Mouse (Mus musculus) embryonic fibroblast, embryonic 13.5 days (primary cell): ENCODE data around the gene Nucb2. TPM values are rescaled to one million over a fixed set of nuclear protein-coding genes. Genes with fewer than 3 reads are reported as not detected.

Experiments used
- H3K27ac ChIP-seq: 2 replicates; pipeline ENCODE4 v1.5.1; 2012; ENCODE audit warnings: low read length, control low read depth, inconsistent platforms; ENCODE audit not compliant: insufficient read depth
- H3K4me1 ChIP-seq: 2 replicates; pipeline ENCODE4 v1.6.1; 2011; ENCODE audit warnings: low read length; ENCODE audit not compliant: control insufficient read depth, insufficient read depth
- H3K4me3 ChIP-seq: 2 replicates; pipeline ENCODE4 v1.5.1; 2011; ENCODE audit warnings: mild to moderate bottlenecking, control low read depth, low read length; ENCODE audit not compliant: insufficient read depth
- CTCF ChIP-seq: IDR thresholded peaks from 2 replicates; pipeline ENCODE4 v1.5.1; 2011; ENCODE audit warnings: mild to moderate bottlenecking, control low read depth, low read length, moderate library complexity, borderline replicate concordance; ENCODE audit not compliant: insufficient read depth
- POLR2A ChIP-seq: IDR thresholded peaks from 2 replicates; pipeline ENCODE4 v1.6.1; 2011; ENCODE audit warnings: low read depth, mild to moderate bottlenecking, control low read depth, low read length, moderate library complexity
- polyA plus RNA-seq: library from polyadenylated mRNA; stranded (reverse); fragments of >200 nt; gene quantifications from 2 replicates; pipeline ENCODE4 v1.2.4, GENCODE M21; 2011; ENCODE audit warnings: low read depth; ENCODE audit not compliant: missing spikeins, insufficient read length

The Nucb2 gene
- polyA plus RNA-seq = 39.8 and 44.0 TPM in 2 replicates

DNA sequence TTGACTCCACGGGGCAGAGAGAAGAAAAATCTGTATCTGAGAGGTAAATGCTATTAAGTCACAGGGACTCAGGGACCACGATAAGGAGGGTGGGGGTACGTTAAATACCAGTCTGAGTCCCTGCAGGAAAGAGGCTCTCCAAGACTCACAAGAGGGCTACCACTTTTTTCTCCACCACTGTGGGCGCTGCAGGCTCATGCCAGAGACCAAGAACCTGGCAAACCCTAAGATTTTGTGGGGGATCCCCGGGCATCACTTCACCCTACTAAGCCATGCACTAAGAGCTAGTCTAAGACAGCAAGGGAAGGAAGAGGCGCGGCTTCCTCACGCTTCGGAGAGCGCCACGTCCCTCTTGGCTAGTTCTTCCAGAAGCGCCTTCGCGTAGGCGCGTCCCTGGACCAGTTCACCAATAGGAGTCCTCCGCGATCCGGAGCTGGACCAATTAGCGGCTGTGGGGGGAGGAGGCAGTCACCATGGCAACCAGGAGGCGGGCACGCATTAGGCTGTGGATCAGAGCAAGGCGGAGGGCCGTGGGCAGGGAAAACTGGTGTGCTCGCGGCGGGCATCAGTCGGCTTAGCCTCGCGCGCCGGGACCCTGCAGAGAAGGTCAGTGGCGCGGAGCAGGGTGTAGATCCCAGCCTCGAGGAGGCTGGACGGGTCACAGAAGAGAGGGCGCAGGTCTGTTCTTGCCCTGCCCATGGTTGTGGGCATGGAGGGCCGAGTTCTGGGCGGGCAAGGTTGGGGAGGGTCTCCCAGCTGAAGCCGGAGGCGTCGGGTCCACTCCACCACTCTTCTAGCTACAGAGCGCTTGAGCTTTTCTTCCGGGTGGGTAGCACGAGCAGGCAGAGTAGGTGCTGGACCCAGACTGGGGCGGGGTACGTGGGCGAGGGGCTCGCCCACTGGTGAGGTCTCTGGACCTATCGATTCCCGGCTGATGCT, at the start of gene Nucb2:
Nucb2 (plus strand) TSS at position 491 of the 939 bp plus-strand sequence.
- Histone ChIP-seq H3K27ac (no peak within 1 kb of the TSS), H3K4me3 (peak within 1 kb of the TSS; percentile 78), H3K4me1 (no peaks in the 10 kb centered on the region)
- peak; percentile 88 for TF ChIP-seq POLR2A
- TF ChIP-seq CTCF = no peak

GRCm38 (mm10) chr7:116456964-116457363, 47.2 kb upstream of the Nucb2 start:
- peak overlapping the region; percentile 35 for H3K27ac ChIP-seq
- peaks cover 21% of the 10 kb centered on the region for H3K4me1 ChIP-seq
- TF ChIP-seq POLR2A = no peak
- no peak for TF ChIP-seq CTCF
- no peak overlapping the region for H3K4me3 ChIP-seq

- Histone ChIP-seq H3K27ac (peak overlapping the region; percentile 35; the same call in 1 of the 2 replicates), H3K4me1 (peaks cover 25% of the 10 kb centered on the region), H3K4me3 (no peak overlapping the region)
- TF ChIP-seq POLR2A (no peak), CTCF (no peak)
Observed at GRCm38 (mm10) chr7:116457391-116457790, 46.8 kb upstream of the Nucb2 start.

DNA sequence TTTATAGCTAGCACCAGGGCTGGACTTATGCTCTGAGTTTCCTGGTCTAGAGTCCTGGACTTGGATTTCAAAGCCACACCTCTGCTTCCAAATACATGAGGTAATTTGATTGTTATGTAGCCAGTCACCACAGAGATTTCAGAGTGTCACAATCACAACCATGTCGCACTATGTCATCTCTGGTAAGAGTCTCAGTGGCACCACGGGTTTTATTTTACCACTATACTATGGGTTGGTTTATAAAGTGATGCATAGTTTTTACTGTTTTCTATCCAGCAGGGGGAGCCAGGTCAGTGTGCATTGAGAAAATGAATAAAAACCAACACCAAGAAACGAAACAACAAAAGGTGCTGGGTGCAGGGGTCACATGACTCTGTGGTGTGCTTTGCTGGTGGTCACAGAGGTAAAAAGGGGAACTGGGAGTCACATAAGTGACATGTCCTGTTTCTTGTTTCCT, 45.2 kb upstream of the Nucb2 start:
- TF ChIP-seq CTCF (no peak), POLR2A (no peak)
- Histone ChIP-seq H3K27ac (peak overlapping the region; percentile 45; the same call in 1 of the 2 replicates), H3K4me3 (no peak overlapping the region), H3K4me1 (peaks cover 27% of the 10 kb centered on the region)

- H3K27ac ChIP-seq = peak overlapping the region; percentile 77
- TF ChIP-seq POLR2A (no peak), CTCF (no peak)
- H3K4me1 ChIP-seq = peaks cover 25% of the 10 kb centered on the region
- H3K4me3 ChIP-seq = no peak overlapping the region
Observed at GRCm38 (mm10) chr7:116462114-116462513, 42.1 kb upstream of the Nucb2 start.

DNA sequence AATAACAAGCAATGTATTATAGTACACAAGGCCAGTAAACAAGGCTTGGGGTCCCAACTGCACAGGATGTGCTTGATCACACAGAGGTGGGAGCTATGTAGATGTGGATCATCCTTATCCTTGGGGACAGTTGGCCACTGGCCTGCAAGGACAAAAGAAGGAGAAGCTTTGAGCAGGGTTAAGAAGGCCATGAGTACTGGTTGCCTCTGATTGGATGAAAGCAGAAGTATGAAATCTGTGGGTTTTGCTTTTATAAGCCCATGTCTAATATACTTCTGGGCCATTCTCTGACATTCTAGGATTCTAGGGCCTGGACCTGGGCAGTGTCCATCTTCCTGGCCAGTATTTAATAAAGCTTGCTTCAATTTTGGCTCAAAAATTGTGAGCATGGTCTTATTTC, 28.3 kb upstream of the Nucb2 start:
- Histone ChIP-seq H3K4me3 (no peak overlapping the region), H3K4me1 (no peaks in the 10 kb centered on the region)
- TF ChIP-seq POLR2A = no peak
- no peak for TF ChIP-seq CTCF

DNA sequence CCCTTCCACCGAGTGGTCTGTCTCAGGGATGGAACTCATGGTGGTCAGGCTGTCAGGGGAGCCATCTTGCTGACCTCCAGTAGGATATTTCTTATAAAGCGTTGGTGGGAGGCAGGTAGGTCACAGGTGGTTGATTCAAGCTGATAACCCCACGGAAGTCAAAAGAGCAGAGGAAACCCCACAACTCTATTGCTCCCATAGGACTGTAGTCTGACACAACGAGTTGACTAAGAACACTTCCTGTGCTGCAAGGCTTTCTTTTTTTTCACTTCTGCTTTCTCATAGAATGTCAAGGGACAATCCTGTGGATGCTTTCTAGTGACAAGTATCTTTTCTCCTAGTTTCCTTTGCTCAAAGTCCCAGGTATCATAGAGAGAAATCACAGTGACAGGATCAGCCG, 27.9 kb upstream of the Nucb2 start:
- peaks cover 2% of the 10 kb centered on the region for H3K4me1 ChIP-seq
- no peak overlapping the region for H3K27ac ChIP-seq
- TF ChIP-seq CTCF = no peak
- TF ChIP-seq POLR2A = no peak
- H3K4me3 ChIP-seq = no peak overlapping the region

More for the DNA sequence above, 28.3 kb upstream of the Nucb2 start:
- no peak overlapping the region for H3K27ac ChIP-seq

DNA sequence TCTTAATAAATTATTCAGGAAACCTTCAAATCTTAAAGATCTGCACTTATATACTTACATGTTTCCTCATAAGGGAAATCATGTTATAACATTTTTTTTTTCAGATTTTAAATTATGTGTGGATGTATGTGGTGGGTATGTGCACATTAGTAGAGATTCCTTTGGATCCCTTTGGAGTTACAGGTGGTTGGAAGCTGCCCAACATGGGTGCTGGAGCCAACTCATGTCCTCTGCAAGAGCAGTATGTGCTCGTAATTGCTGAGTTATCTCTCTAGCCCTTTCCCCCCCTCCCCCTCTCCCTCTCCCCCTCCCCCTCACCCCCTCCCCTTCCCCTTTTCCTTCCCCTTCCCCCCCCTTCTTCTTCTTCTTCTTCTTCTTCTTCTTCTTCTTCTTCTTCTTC, 21.1 kb upstream of the Nucb2 start:
- Histone ChIP-seq H3K4me1 (peaks cover 8% of the 10 kb centered on the region), H3K4me3 (no peak overlapping the region), H3K27ac (no peak overlapping the region)
- TF ChIP-seq POLR2A = no peak
- TF ChIP-seq CTCF = no peak

DNA sequence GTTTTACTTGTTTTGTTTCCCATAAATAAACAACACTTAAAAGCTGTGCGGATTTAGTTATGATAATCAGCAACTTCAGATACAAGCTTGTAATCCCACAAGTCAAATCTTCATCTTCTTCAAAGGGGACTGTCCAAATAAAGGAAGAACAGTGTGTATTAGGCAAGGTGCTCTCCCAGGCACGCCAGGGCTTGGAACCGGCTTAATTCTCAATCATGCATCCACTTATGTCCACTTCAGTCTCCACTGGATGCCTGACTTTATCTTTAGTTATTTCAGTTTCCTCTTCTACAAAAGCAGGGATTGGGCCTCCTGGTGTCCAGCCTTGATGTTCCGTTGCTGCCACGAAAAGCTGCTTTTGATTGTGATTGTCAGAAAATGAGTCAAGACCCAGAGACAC, 20.4 kb upstream of the Nucb2 start:
- no peak overlapping the region for H3K4me3 ChIP-seq
- no peak for TF ChIP-seq POLR2A
- no peak for TF ChIP-seq CTCF

GRCm38 (mm10) chr7:116484213-116484612, 20.0 kb upstream of the Nucb2 start:
- Histone ChIP-seq H3K4me3 (no peak overlapping the region), H3K4me1 (peaks cover 8% of the 10 kb centered on the region)

More for the DNA sequence above, 20.4 kb upstream of the Nucb2 start:
- H3K27ac ChIP-seq = no peak overlapping the region
- peaks cover 8% of the 10 kb centered on the region for H3K4me1 ChIP-seq

More at GRCm38 (mm10) chr7:116484213-116484612, 20.0 kb upstream of the Nucb2 start:
- TF ChIP-seq CTCF (no peak), POLR2A (no peak)
- H3K27ac ChIP-seq = no peak overlapping the region
